Mouse (Mus musculus) G1E (cell line): ENCODE measurements around the gene Uchl5.

Source experiments
- CTCF ChIP-seq: IDR thresholded peaks from 2 replicates; pipeline ENCODE4 v1.5.1; 2012; ENCODE audit warnings: low read depth, low read length, inconsistent platforms, mixed read lengths
- GATA1 ChIP-seq: IDR thresholded peaks from 2 replicates; pipeline ENCODE4 v1.6.1; 2012; ENCODE audit warnings: borderline replicate concordance, low read length, inconsistent platforms, mixed read lengths
- GATA2 ChIP-seq: IDR thresholded peaks from 2 replicates; pipeline ENCODE4 v1.6.1; 2012; ENCODE audit warnings: low read depth, low read length, inconsistent platforms, borderline replicate concordance
- POLR2AphosphoS5 ChIP-seq: IDR thresholded peaks from 2 replicates; pipeline ENCODE4 v1.6.1; 2012; ENCODE audit warnings: low read depth, low read length, inconsistent platforms; ENCODE audit not compliant: insufficient replicate concordance
- TAL1 ChIP-seq: conservative IDR thresholded peaks from 2 replicates; pipeline ENCODE4 v1.6.1; 2012; ENCODE audit warnings: low read depth, low read length, inconsistent platforms, mixed read lengths

DNA sequence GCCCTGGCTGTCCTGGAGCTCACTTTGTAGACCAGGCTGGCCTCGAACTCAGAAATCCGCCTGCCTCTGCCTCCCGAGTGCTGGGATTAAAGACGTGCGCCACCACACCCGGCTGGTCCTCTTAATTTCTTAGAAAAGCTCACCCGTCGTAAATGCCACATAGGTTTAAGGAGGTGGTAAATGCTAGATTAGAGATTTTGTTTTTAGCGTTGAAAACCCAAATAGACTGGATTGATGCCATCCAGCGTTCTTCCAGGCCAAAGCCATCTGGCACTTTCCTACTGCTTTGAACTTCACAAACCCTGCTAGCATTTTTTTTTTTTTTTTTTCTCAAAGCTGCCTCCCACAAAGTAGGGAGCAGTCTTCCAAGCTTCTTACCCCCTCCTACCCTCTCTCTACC is 36.5 kb upstream of the Uchl5 start:
- TF ChIP-seq CTCF (no peak), GATA1 (no peak), GATA2 (no peak), TAL1 (no peak), POLR2AphosphoS5 (no peak)
